Mouse (Mus musculus) stomach, postnatal 0 days (tissue): ENCODE data around the gene Actrt2.

Source experiments
- CTCF ChIP-seq: IDR thresholded peaks from 2 replicates; pipeline ENCODE4 v1.5.1; 2016; ENCODE audit warnings: antibody characterized with exemption, low read depth, mild to moderate bottlenecking, moderate library complexity
- EP300 ChIP-seq: optimal IDR thresholded peaks from 2 replicates; pipeline ENCODE3; 2016; ENCODE audit warnings: antibody characterized with exemption

- TF ChIP-seq CTCF, result no peak
- no peak for TF ChIP-seq EP300
These were observed 28.5 kb upstream of the Actrt2 start for GRCm38 (mm10) chr4:154696146-154696545.
